Mouse (Mus musculus) small intestine, adult 2 months (tissue): Measurements from ENCODE around the gene Chrm5.

Experiments used
- CTCF ChIP-seq: fragments of 200-500 bp; IDR thresholded peaks from 2 replicates; pipeline ENCODE4 v1.5.1; 2012; ENCODE audit warnings: low read depth, mild to moderate bottlenecking, control low read depth, inconsistent platforms, low read length, moderate library complexity, mixed read lengths; ENCODE audit not compliant: insufficient replicate concordance, insufficient read length; ENCODE audit errors: extremely low read depth
- POLR2A ChIP-seq: fragments of 200-500 bp; IDR thresholded peaks from 2 replicates; pipeline ENCODE4 v1.6.1; 2012; ENCODE audit warnings: low read depth, mild to moderate bottlenecking, control low read depth, inconsistent platforms, low read length, moderate library complexity

GRCm38 (mm10) chr2:112448510-112449059, 32.0 kb downstream of the Chrm5 start:
- no peak for TF ChIP-seq CTCF
- no peak for TF ChIP-seq POLR2A
